Mouse (Mus musculus) heart, adult 8-10 months (tissue): Measurements from ENCODE around the gene Ube4a. TPM values are rescaled to one million over a fixed set of nuclear protein-coding genes. Genes with fewer than 3 reads are reported as not detected.

Source experiments
- total RNA-seq, 4 experiments: library from RNA; stranded (reverse); gene quantifications; 2 replicates each; pipeline ENCODE4 v1.2.4; 2022

The Ube4a gene
- total RNA-seq, 4 experiments from 2014 or later = 33.8 to 42.1 (median 35.3) TPM

Other genes starting within 250 kb of the Ube4a start
- 100 to 1,000 TPM; 108 to 146 (median 128) TPM for gene Phldb1, start 230.4 kb downstream of the Ube4a start, total RNA-seq
- gene Arcn1, start 197.8 kb downstream of the Ube4a start, total RNA-seq = 10 to 100 TPM; 79.7 to 89.3 (median 80.9) TPM
- gene Ift46, start 197.7 kb downstream of the Ube4a start, total RNA-seq = 10 to 100 TPM; 19.1 to 35.6 (median 22.8) TPM
- 10 to 100 TPM in 2 of 4 experiments, 1 to 10 TPM in 2; 8.6 to 21.9 (median 10.5) TPM for gene Tmem25, start 166.3 kb downstream of the Ube4a start, total RNA-seq
- gene Ttc36, start 162.5 kb downstream of the Ube4a start, total RNA-seq = 1 to 10 TPM in 2 of 4 experiments, under 1 TPM in 2; 0.63 to 1.5 (median 0.97) TPM
- gene Kmt2a, start 84.3 kb downstream of the Ube4a start, total RNA-seq = 10 to 100 TPM; 22.2 to 33.6 (median 29.8) TPM
- gene Atp5l, start 44.9 kb downstream of the Ube4a start, total RNA-seq = 1,000 to 10,000 TPM; 1,427 to 1,918 (median 1,690) TPM
- gene Cd3g, start 14.8 kb upstream of the Ube4a start, total RNA-seq = 1 to 10 TPM in 2 of 4 experiments, under 1 TPM in 2; 0.34 to 1.2 (median 0.75) TPM
- gene Cd3d, start 16.2 kb upstream of the Ube4a start, total RNA-seq = not detected
- 1 to 10 TPM in 2 of 4 experiments, not detected in 2; 1.3 to 1.5 TPM for gene Cd3e, start 44.0 kb upstream of the Ube4a start, total RNA-seq
- 1 to 10 TPM in 1 of 4 experiments, under 1 TPM in 3; 0.50 to 1.5 (median 0.88) TPM for gene Mpzl2, start 74.2 kb upstream of the Ube4a start, total RNA-seq
- 1 to 10 TPM; 1.9 to 3.7 (median 3.1) TPM for gene Mpzl3, start 89.6 kb upstream of the Ube4a start, total RNA-seq
- not detected for gene Jaml, start 113.6 kb upstream of the Ube4a start, total RNA-seq
- gene Scn2b, start 152.2 kb upstream of the Ube4a start, total RNA-seq = 1 to 10 TPM in 2 of 4 experiments, under 1 TPM in 2; 0.81 to 1.4 (median 1.1) TPM
- gene Scn4b, start 172.8 kb upstream of the Ube4a start, total RNA-seq = 10 to 100 TPM; 30.2 to 58.6 (median 38.0) TPM
- not detected for gene BC049352, start 216.4 kb upstream of the Ube4a start, total RNA-seq
- gene Tmprss4, start 238.5 kb upstream of the Ube4a start, total RNA-seq = not detected